ENCODE assay signal across 11 mouse cellular contexts in genomic region chr13:78809656-78810055, GRCm38 (mm10).
DNase-seq lines count a peak whose midpoint lies in the region; ATAC-seq lines count a peak whose summit lies in the region.
"Had no signal": no experiment of that assay in that cellular context is flagged by ENCODE, and none has a peak within 500 bp of the region (broad histone marks: within the 10 kb centered on the region; RNA-seq: fewer than 3 reads in every experiment).

No protein-coding gene starts in this region.

- no peak for DNase-seq in heart, adult 8-10 months (ENCODE audit: low spot score)
- DNase-seq in right cerebral cortex, adult 18-20 months, result peak; percentile 13
- DNase-seq in right cerebral cortex, postnatal 36 days (ENCODE audit: low spot score in 2 of 2), result no peak
- no peak for DNase-seq in intestine, embryonic 14.5 days (ENCODE audit: low spot score)
- DNase-seq in testis, postnatal 14 days (ENCODE audit: low spot score), result no peak
- DNase-seq in neural tube, embryonic 10.5 days (ENCODE audit: extremely low spot score, low spot score), result no peak
- DNase-seq: cerebellum, adult 2 months; gastrocnemius, postnatal 25 days had no signal

- no peaks in the 10 kb centered on the region for H3K36me3 ChIP-seq in heart, embryonic 11.5 days (ENCODE audit: control insufficient read depth, insufficient read depth, low read length)
- no peaks in the 10 kb centered on the region for H3K36me3 ChIP-seq in intestine, embryonic 14.5 days (ENCODE audit: control insufficient read depth, insufficient read depth, low read length)

- H3K4me3 ChIP-seq in heart, embryonic 11.5 days (ENCODE audit: low read depth, low read length), result no peak overlapping the region
- no peak overlapping the region for H3K4me3 ChIP-seq in intestine, embryonic 14.5 days (ENCODE audit: low read depth, low read length)
- H3K4me3 ChIP-seq: megakaryocyte, embryonic 14.5 days had no signal

- no peaks in the 10 kb centered on the region for H3K4me1 ChIP-seq in heart, embryonic 11.5 days (ENCODE audit: control insufficient read depth, insufficient read depth, low read length)
- H3K4me1 ChIP-seq in intestine, embryonic 14.5 days (replicated peaks; ENCODE audit: control insufficient read depth, insufficient read depth, low read length), result no peaks in the 10 kb centered on the region
- H3K4me1 ChIP-seq: megakaryocyte, embryonic 14.5 days had no signal

- no peaks in the 10 kb centered on the region for H3K27me3 ChIP-seq in heart, embryonic 11.5 days (ENCODE audit: control insufficient read depth, insufficient read depth, low read length)
- H3K27me3 ChIP-seq in intestine, embryonic 14.5 days (replicated peaks; ENCODE audit: control insufficient read depth, insufficient read depth, low read length), result no peaks in the 10 kb centered on the region
- H3K27me3 ChIP-seq: megakaryocyte, embryonic 14.5 days had no signal

- H3K9ac ChIP-seq in heart, embryonic 11.5 days (ENCODE audit: low read depth, low read length), result no peak overlapping the region
- H3K9ac ChIP-seq in intestine, embryonic 14.5 days (ENCODE audit: low read length), result no peak overlapping the region

- no peak overlapping the region for H3K4me2 ChIP-seq in heart, embryonic 11.5 days
- H3K4me2 ChIP-seq in intestine, embryonic 14.5 days (ENCODE audit: low read length), result no peak overlapping the region

- 16% methylated on average over 2 of the region's 2 CpGs for WGBS in heart, embryonic 11.5 days (ENCODE audit: insufficient replicate concordance)
- 42% methylated on average over 2 of the region's 2 CpGs for WGBS in intestine, embryonic 14.5 days

- no peak overlapping the region for H3K27ac ChIP-seq in heart, embryonic 11.5 days (ENCODE audit: low read depth, low read length)
- H3K27ac ChIP-seq in intestine, embryonic 14.5 days (ENCODE audit: low read depth), result no peak overlapping the region

- no peaks in the 10 kb centered on the region for H3K9me3 ChIP-seq in heart, embryonic 11.5 days (replicated peaks; ENCODE audit: control insufficient read depth, low read length)
- H3K9me3 ChIP-seq in intestine, embryonic 14.5 days (ENCODE audit: control insufficient read depth, low read length), result no peaks in the 10 kb centered on the region

- ATAC-seq in heart, embryonic 11.5 days (replicated peaks; ENCODE audit: insufficient number of reproducible peaks, low FRiP score, low TSS enrichment), result peak; percentile 61; the same call in 1 of the 2 replicates
- 0 out of 2 replicates have a peak, but pooled peaks have one; percentile 53 for ATAC-seq in intestine, embryonic 14.5 days (replicated peaks; ENCODE audit: low FRiP score, low TSS enrichment, low read depth)
- ATAC-seq in CD4-positive, CD25-positive, alpha-beta regulatory T cell, adult 4 months, result no peak
